Mouse (Mus musculus): ENCODE results near the gene D930020B18Rik. TPM values are rescaled to one million over a fixed set of nuclear protein-coding genes. Genes with fewer than 3 reads are reported as not detected.

D930020B18Rik gene
- total RNA-seq (2023), result not detected

GRCm38 (mm10) chr10:121641272-121642053 lies at the start of gene D930020B18Rik:
Gene D930020B18Rik (plus strand): TSS chr10:121641588.

GRCm38 (mm10) chr10:121626186-121626882 lies 15.1 kb upstream of the D930020B18Rik start, which contains the start of gene Xpot:
Gene Xpot (minus strand): TSS chr10:121626332.

GRCm38 (mm10) chr10:121739548-121740505 lies 98.4 kb downstream of the D930020B18Rik start, which contains the start of gene BC048403:
Gene BC048403 (plus strand): TSS chr10:121739937.

Other genes with a start within 250 kb of the D930020B18Rik start
- gene Rassf3, start 165.2 kb upstream of the D930020B18Rik start, total RNA-seq (2023), result 107 TPM
- 118 TPM for gene Tbk1, start 54.8 kb upstream of the D930020B18Rik start, total RNA-seq (2023)
- 31.7 TPM for gene Xpot, start 15.3 kb upstream of the D930020B18Rik start, total RNA-seq (2023)
- 11.8 TPM for gene BC048403, start 98.3 kb downstream of the D930020B18Rik start, total RNA-seq (2023)